Mouse (Mus musculus) left cerebral cortex, adult 2 months (tissue): Measurements from ENCODE around the gene Gm49320. TPM values are rescaled to one million over a fixed set of nuclear protein-coding genes. Genes with fewer than 3 reads are reported as not detected.

Experiments used
- DNase-seq, 2 experiments: peaks; one replicate each; pipeline ENCODE4 v3.0.0; 2021 to 2022; ENCODE audit warnings: low spot score in 2 of 2, mixed read lengths in 1 of 2; ENCODE audit errors: extremely low spot score in 1 of 2
- H3K27ac ChIP-seq: fragments of 200-600 bp; 2 replicates; pipeline ENCODE4 v1.8.1; 2022
- H3K4me3 ChIP-seq: fragments of 200-600 bp; 2 replicates; pipeline ENCODE4 v1.8.1; 2022
- CTCF ChIP-seq: fragments of 200-600 bp; IDR thresholded peaks from 2 replicates; pipeline ENCODE4 v1.8.1; 2022; ENCODE audit warnings: antibody characterized with exemption, mild to moderate bottlenecking, moderate library complexity
- intact Hi-C: fragments of 180-260 bp; cut with DNase I; formaldehyde crosslinking; loops from one replicate; pipeline ENCODE4 v1.15.1; 2025
- total RNA-seq, 2 experiments: library from RNA; stranded (reverse); gene quantifications; 2 replicates each; pipeline ENCODE4 v1.2.3; 2021

Gene Gm49320
- total RNA-seq, 2 experiments from 2014 or later = 1.8 TPM; not detected in 1

GRCm38 (mm10) chr8:4265160-4265914, 26.7 kb downstream of the Gm49320 start:
- TF ChIP-seq CTCF = no peak

GRCm38 (mm10) chr8:4267627-4268026, 29.0 kb downstream of the Gm49320 start:
- no peak for DNase-seq
- Histone ChIP-seq H3K4me3 (no peak overlapping the region), H3K27ac (no peak overlapping the region)
- peak; percentile 54 for TF ChIP-seq CTCF
- intact Hi-C loops = no loop called here

More at GRCm38 (mm10) chr8:4265160-4265914, 26.7 kb downstream of the Gm49320 start:
- no peak overlapping the region for H3K4me3 ChIP-seq
- H3K27ac ChIP-seq = peak overlapping the region; percentile 59
- intact Hi-C loops = no loop called here
- no peak for DNase-seq

- no peak overlapping the region for H3K4me3 ChIP-seq
- TF ChIP-seq CTCF = no peak
- no peak overlapping the region for H3K27ac ChIP-seq
- intact Hi-C loops = no loop called here
- no peak for DNase-seq
Measured at GRCm38 (mm10) chr8:4269609-4270008, 30.9 kb downstream of the Gm49320 start.

GRCm38 (mm10) chr8:4275275-4276110, 36.8 kb downstream of the Gm49320 start, which contains the start of gene Timm44:
Gene Timm44, minus strand, starts transcription at chr8:4275913.
- peak within 1 kb of the TSS; percentile 90 for H3K27ac ChIP-seq
- no peak for TF ChIP-seq CTCF
- DNase-seq = peak; percentile 96 to 97
- intact Hi-C loops = no loop called here
- peak within 1 kb of the TSS; percentile 78 for H3K4me3 ChIP-seq

DNA sequence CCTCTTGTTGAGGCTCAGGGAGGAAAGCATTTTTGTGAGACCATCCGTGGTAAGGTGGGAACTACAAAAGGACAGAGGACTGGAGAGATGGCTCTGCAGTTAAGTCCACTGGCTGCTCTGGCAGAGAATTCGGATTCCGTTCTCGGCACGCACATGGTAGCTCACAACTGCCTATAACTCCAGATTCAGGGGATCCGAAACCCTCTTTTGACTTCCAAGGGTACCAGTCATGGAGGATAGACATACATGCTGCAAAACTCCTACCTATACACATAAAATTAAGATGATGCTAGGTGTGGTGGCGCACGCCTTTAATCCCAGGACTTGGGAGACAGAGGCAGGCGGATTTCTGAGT, 37.4 kb downstream of the Gm49320 start:
- H3K4me3 ChIP-seq = peak overlapping the region; percentile 78
- H3K27ac ChIP-seq = peak overlapping the region; percentile 90
- TF ChIP-seq CTCF = no peak
- intact Hi-C loops = no loop called here
- no peak for DNase-seq

DNA sequence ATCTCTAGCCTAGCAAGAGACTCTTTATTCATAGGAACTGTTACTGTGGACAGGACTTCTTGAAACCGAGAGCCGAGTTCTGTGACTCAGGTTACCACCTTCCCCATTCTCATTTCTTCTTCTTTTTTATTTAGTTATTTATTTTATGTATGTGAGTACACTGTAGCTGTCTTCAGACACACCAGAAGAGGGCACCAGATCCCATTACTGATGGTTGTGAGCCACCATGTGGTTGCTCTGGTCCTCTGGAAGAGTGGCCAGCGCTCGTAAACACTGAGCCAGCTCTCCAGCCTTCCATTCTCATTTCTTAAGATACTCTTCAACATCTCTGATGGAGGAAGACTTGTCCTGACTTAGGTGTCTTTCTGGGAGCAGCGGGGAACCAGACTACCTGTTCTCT, 54.1 kb downstream of the Gm49320 start:
- no peak overlapping the region for H3K27ac ChIP-seq

GRCm38 (mm10) chr8:4297822-4298221, 59.2 kb downstream of the Gm49320 start:
- Histone ChIP-seq H3K4me3 (no peak overlapping the region), H3K27ac (no peak overlapping the region)
- no peak for TF ChIP-seq CTCF
- intact Hi-C loops = no loop called here
- no peak for DNase-seq

More for the DNA sequence above, 54.1 kb downstream of the Gm49320 start:
- intact Hi-C loops = no loop called here
- no peak for DNase-seq
- H3K4me3 ChIP-seq = no peak overlapping the region
- TF ChIP-seq CTCF = peak; percentile 52

Other genes starting within 250 kb of the Gm49320 start
- gene Cd209f, start 133.0 kb upstream of the Gm49320 start, total RNA-seq = under 1 TPM; 0.51 to 0.52 TPM
- gene Cd209g, start 104.8 kb upstream of the Gm49320 start, total RNA-seq = not detected
- gene Evi5l, start 72.3 kb upstream of the Gm49320 start, total RNA-seq = 100 to 1,000 TPM; 107 to 110 TPM
- gene Prr36, start 21.4 kb upstream of the Gm49320 start, total RNA-seq = 10 to 100 TPM; 42.9 to 46.0 TPM
- gene Lrrc8e, start 12.0 kb upstream of the Gm49320 start, total RNA-seq = not detected
- gene Map2k7, start 125 bp upstream of the Gm49320 start, total RNA-seq = 10 to 100 TPM; 98.1 to 99.1 TPM
- 10 to 100 TPM in 1 of 2 experiments, 1 to 10 TPM in 1; 8.2 to 10.5 TPM for gene Tgfbr3l, start 9.3 kb downstream of the Gm49320 start, total RNA-seq
- gene Snapc2, start 14.2 kb downstream of the Gm49320 start, total RNA-seq = 10 to 100 TPM; 28.8 to 31.4 TPM
- gene Ctxn1, start 20.4 kb downstream of the Gm49320 start, total RNA-seq = 100 to 1,000 TPM; 581 to 590 TPM
- gene Timm44, start 37.0 kb downstream of the Gm49320 start, total RNA-seq = 10 to 100 TPM; 66.1 to 72.6 TPM
- gene Ccl25, start 86.3 kb downstream of the Gm49320 start, total RNA-seq = 10 to 100 TPM; 21.9 to 22.8 TPM
- gene Elavl1, start 86.5 kb downstream of the Gm49320 start, total RNA-seq = 10 to 100 TPM; 74.1 to 77.4 TPM